Mouse (Mus musculus) ovary, postnatal 36 days (tissue): ENCODE results near the gene Itpkb.
A peak's percentile ranks its signal among the peaks of the same experiment; 100 is the strongest.

Experiments used
- DNase-seq: peaks from one replicate; pipeline ENCODE4 v3.0.0; 2022; ENCODE audit warnings: low spot score, mixed read lengths

Gene Itpkb

DNA sequence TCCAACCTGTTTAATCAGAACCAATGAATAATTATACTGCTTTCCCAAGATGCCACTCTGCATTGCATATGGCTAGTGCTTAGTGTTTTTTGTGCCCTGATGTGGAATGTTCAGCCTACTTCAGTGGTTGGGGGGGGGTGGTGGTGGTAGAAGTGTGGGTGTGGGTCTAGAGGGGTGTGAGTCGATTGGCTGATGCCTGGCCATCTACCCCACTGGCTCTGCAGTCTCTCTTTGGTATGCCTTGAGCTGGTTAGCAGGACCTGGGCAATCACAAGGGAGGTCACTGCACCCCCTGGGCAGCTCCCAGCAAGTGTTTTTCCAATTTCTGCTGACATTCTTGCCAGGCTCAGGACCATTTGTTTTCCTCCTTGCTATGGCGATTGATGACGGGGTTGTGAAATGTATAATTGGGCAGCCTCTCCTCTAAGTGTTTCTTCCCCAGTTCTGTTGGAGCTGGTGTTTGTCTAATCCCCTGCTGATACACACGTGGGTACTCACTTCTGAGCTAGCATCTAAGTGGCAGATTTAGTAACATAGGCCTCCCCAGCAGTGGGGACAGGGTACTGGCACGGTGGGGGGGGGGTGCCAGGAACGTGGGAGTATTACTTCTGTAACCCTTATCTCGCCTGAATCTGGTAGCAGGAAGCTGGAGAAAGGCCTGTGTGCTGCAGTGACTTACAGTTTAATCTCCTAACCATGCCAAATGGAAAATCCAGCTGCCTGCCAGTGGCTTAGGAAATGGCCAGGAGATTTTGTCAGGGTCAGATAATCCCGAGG, 13.3 kb downstream of the Itpkb start:
- DNase-seq: no peak

DNA sequence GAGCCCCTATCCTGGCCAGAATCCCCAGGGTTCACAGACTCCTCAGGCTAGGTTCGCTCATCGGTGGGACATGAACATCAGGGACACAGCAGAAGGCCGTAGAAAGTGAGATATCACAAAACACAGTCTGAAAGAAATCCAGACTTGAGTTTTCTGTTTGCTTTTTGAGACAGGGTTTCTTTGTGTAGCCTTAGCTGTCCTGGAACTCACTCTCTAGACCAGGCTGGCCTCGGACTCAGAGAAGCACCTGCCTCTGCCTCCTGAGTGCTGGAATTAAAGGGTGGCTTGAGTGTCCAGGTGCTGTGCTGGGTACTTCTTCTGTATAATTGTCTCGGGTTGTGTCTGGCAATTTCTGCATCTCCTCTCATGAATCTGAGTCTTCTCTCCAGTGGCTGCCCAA, 14.8 kb downstream of the Itpkb start:
- DNase-seq: no peak

DNA sequence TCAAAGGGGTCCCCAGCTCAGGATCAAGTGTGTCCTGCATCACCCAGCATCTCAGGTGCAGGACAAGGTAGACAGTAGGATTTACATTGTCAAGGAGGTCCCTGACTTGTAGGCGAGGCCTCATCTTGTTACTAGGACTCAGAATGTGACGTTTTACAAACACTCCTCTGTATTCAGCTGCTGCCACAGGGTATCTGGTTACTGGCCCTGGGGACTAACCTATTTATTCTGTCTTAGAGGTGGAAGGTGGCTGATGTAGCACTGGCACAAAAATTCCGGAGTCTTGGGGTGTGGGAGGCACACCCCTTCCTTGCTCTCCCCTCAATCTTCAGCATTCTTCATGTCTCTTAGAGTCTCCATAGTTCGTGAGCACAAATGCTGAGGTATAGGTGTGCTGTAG, 16.8 kb downstream of the Itpkb start:
- DNase-seq: no peak

GRCm38 (mm10) chr1:180347907-180348306, 17.6 kb downstream of the Itpkb start:
- no peak for DNase-seq

- no peak for DNase-seq
These were observed 18.8 kb downstream of the Itpkb start for GRCm38 (mm10) chr1:180349090-180349489.

- no peak for DNase-seq
These were observed 22.0 kb downstream of the Itpkb start for GRCm38 (mm10) chr1:180352258-180352657.

DNA sequence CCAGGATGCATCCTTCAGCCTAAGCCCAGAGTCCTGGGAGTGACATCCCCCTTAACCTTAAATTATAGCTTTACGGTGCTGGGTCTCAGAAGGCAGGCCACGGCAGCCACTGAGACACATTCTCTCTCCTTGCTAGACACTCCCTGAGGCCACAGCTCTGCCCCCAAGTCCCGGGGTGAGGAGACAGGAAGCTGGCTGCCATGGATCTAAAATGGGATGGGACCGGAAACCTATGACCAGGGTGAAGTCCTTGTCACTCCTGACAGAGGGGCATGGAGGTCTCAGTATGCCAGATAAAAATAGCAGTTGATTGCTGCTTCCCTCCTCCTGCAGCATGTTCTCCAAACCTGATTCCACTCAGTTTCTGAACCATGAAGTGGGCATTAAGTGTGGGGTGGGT, 23.8 kb downstream of the Itpkb start:
- no peak for DNase-seq

GRCm38 (mm10) chr1:180354976-180355730, 24.9 kb downstream of the Itpkb start:
- DNase-seq: no peak

DNA sequence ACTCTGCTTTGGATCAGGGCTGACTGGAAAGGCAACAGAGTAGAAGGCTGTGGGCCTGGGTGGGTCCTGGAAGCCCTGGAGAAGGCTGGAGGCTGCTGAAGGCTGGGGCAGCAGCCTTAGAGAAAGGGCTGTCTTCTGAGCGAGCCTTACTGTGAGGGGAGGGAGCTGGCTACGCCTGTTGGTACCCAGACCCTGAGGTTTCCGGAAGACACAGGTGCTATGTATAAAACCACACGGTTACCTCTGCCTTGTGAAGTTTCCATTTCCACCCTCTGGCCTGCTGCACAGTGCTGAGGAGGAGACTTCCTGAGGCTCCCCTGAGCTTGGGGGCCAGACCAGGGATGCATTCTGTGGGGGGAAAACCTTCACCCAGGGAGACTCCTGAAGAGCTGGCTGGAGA, 25.9 kb downstream of the Itpkb start:
- no peak for DNase-seq

- no peak for DNase-seq
These were observed 26.6 kb downstream of the Itpkb start for GRCm38 (mm10) chr1:180356857-180357256.

DNA sequence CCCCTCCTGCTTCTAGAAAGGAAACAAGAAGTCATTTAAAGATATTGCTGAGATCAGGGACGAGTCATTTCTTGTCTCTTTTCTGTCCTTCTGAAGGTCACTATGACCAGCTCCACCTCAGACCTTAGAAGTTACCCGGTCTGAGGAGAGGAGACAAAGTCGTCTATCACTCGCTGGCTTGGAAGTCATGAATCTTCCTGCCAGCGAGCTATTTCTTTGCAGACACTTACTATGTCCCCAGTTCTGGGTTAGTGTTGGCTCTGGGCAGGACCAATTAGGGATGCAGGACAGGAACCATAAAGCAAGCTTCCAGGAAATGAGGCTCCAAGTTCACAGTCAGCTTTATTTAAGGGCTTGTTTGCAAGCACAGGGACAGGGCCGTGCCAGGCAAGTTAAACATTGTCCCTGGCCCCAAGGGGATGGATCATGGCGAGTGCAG, 27.6 kb downstream of the Itpkb start:
- no peak for DNase-seq

DNA sequence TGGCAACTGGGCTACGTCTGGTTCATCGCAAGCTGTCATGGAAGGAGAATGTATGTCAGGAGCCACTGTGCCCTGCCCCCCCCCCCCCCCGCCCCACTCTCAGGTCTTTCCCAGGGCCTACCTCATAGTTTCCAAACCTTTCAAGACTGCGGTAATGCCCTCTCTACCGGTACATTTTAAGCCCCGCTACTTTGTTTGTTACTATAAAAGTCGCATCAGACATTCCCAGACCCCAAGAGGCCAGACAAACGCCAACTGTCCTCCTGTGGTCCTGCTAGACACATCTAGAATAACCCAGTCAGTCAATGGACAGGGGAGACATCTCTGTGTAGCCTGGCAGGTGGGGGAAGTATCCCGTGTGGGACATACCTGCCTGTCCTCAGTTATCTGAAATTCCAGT, 28.2 kb downstream of the Itpkb start:
- DNase-seq: no peak

DNA sequence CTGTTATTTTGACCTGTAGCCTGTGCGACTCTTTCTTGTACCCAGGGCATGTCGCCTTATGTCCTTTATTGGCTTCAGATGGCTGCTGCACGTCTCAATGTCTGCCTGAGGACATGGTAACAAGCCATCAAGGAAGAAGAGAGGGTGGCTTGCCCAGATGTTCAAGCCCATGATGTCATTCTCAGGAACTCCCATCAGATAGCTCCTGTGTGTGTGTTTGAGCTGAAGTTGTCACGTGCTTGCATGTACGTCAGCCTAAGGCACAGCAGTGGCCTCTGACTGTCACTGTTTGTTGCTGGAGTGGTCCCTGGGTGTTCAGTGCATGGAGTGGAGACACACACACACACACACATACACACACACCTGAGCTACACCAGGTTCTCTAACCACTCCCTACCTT, 29.0 kb downstream of the Itpkb start:
- no peak for DNase-seq

DNA sequence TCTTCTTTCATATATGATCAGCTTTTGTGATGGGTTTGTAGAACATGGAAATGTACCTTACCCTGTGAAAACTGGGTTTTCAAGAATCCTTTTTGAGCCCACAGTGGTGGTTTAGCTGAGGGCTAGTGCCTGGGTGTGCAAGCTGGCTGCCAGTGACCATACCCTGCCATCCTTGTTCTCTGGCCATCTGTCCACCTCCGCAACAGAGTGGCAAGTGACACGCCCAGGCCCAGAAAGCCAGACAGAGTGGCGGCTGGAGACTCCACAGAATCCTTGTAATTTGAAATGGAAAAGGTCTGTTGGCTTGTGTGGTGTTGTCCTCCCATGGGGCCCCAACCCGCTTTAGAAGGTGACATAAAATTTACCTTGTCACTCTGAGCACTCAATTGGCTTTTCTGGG, 31.9 kb downstream of the Itpkb start:
- no peak for DNase-seq

DNA sequence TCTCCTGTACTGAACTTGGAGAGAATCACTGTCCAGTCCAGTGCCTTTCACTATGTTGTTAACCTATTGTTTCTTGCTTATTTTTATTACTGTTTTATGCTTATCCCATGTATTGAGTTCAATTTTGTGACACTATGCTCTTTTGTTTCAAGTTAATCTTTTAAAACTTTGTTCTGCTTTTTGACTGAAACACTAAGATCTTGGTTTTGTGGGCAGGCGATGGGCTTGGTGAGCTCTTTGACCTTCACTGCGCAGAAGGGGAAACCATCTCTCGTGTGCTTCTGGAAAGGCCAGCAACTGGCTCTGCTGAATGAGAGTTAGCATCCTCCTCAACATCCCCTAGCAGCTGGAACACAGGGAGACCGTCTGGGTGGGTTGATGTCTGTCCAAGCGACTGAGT, 32.6 kb downstream of the Itpkb start:
- no peak for DNase-seq

- no peak for DNase-seq
These were observed 33.0 kb downstream of the Itpkb start for GRCm38 (mm10) chr1:180363317-180363716.

DNA sequence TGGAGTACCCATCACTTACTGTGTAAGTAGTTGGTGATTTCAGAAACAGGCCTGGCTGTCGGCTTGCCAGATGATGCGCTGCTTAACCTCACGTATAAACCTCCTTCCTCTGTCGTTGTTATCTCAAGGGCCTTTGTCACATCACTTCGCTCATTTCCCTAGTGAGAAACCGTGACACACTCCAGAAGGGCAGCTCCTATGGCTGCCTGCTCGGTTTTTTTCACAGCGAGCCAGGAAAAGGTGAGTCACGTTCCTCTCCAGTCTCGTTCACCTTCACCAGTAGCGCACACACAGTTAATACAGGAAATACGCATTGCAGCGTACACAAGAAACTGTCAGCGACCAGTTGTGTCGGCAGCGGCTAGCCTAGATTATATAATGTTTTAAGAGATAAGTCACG, 33.7 kb downstream of the Itpkb start:
- DNase-seq: no peak

- DNase-seq: no peak
These were observed 34.4 kb downstream of the Itpkb start for GRCm38 (mm10) chr1:180364720-180365119.

DNA sequence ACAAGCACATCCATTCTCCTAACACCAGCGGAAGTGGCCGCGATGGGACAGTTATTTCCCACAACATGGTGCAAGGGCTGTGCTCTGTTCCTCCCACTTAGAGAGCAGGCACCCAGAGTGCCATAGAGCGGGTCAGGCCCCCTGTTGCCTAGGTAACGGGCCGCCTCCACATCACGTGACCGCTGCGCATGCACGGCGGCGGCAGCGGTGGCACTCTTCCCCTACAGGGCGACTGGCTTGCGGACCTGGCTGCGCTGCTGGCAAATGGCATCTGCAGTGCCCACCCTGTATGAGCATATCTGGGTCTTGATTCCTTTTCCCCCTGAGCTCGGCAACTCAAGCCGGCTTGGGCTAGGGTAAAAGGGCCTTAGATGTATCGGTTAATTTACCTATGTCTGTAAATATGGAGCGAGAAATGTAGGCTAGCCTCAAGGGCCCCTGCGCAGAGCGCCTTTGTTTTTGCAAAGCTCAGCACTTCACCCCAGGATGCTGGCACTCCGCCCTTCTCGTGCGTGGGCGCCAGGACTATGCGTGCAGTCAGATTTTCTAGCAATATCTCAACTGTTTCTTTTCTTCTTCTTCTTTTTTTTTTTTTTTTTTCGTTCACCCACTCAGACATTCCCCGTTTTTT, 35.0 kb downstream of the Itpkb start:
- peak; percentile 93 for DNase-seq

DNA sequence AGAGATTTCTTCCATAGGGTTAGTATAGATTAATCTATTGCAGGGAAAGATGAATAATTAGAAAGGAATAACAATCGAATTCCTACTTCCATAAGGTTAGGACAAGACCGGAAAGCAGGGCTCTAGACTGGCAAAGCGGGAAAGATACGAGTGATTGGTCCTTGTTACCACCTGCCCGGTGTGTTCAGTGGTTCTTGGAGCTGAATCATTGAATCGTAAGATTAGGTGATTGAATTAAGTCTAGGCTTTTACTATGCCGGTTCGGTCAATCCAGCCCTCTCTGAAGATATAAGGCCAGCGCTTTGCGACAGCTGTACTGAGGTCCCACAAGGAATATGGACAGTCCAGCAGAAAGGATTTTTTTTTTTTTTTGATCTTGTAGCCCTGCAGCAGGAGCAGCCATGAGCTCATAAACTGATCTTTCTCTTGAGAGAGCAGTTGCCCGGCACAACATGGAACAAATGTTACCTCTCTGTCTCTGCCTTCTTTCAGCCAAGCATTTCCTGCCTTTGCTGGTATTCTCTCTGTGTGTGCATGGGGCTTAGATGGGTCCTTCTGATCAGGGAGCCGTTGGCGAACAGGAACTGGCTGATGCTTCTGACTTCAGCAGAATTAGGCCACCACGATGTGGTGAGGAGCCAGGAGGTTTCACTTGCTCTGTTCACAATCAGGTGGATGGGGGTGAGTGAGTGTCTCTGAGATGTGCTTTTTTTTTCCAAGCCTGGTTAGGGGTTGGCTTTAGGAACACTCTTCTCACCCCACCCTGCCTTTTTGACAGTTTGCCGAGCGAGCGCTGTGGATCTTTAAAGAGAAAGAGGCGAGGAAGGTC, 35.9 kb downstream of the Itpkb start:
- no peak for DNase-seq

GRCm38 (mm10) chr1:180367045-180367619, 36.8 kb downstream of the Itpkb start:
- no peak for DNase-seq

DNA sequence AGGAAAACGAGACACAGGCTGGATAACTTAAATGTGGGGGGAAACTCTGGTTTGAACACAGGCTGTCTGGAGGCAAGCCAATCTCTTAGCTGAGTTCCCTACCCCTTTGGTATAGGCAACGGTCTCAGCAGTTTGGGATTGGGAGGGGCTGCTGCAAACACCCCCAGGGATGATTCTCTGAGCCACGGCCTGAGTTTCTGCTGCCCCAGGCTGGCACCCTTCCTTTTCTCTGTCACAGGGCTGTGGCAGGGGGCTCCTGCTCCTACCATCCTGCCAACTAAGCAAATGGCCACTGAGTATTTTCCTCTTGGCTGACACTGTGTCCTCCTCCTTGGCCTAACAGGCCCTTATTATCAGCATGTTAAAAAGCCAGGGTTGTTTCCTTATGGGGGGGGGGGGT, 37.3 kb downstream of the Itpkb start:
- DNase-seq: no peak
